Mouse (Mus musculus) cerebellum, postnatal 10 days (tissue): ENCODE data around the gene Rasd1.

ENCODE experiments used
- DNase-seq, 2 experiments: peaks; one replicate each; pipeline ENCODE4 v3.0.0; 2021; ENCODE audit warnings: mixed read lengths in 2 of 2

Rasd1 gene

GRCm38 (mm10) chr11:59964818-59965217 lies at the start of gene Rasd1:
Rasd1 (minus strand) TSS chr11:59964944.
- DNase-seq = peak; percentile 83 to 87

- no peak for DNase-seq
Observed at GRCm38 (mm10) chr11:60011516-60011915, 46.8 kb upstream of the Rasd1 start.

- no peak for DNase-seq
Observed at GRCm38 (mm10) chr11:60009451-60009850, 44.7 kb upstream of the Rasd1 start.

GRCm38 (mm10) chr11:60005866-60006265 lies 41.1 kb upstream of the Rasd1 start:
- DNase-seq = no peak

GRCm38 (mm10) chr11:60004716-60005115 lies 40.0 kb upstream of the Rasd1 start:
- DNase-seq = no peak

GRCm38 (mm10) chr11:60003811-60004210 lies 39.1 kb upstream of the Rasd1 start:
- DNase-seq = no peak

- DNase-seq = peak in 1 of 2 experiments; percentile 19
Observed at GRCm38 (mm10) chr11:60001231-60001980, 36.7 kb upstream of the Rasd1 start.

- DNase-seq = no peak
Observed at GRCm38 (mm10) chr11:59994318-59994717, 29.6 kb upstream of the Rasd1 start.

GRCm38 (mm10) chr11:59991365-59991764 lies 26.6 kb upstream of the Rasd1 start:
- DNase-seq = no peak

GRCm38 (mm10) chr11:59989406-59989805 lies 24.7 kb upstream of the Rasd1 start:
- no peak for DNase-seq

GRCm38 (mm10) chr11:59977831-59978230 lies 13.1 kb upstream of the Rasd1 start:
- DNase-seq = no peak

GRCm38 (mm10) chr11:59975241-59975640 lies 10.5 kb upstream of the Rasd1 start:
- DNase-seq = no peak

- no peak for DNase-seq
Observed at GRCm38 (mm10) chr11:59973389-59973788, 8.6 kb upstream of the Rasd1 start.

- DNase-seq = no peak
Observed at GRCm38 (mm10) chr11:59971691-59972090, 6.9 kb upstream of the Rasd1 start.

GRCm38 (mm10) chr11:59970780-59971179 lies 6.0 kb upstream of the Rasd1 start:
- no peak for DNase-seq

GRCm38 (mm10) chr11:59967765-59968164 lies 3.0 kb upstream of the Rasd1 start:
- no peak for DNase-seq

GRCm38 (mm10) chr11:59966102-59966483 lies 1.3 kb upstream of the Rasd1 start:
- DNase-seq = no peak

- peak; percentile 90 to 92 for DNase-seq
Observed at GRCm38 (mm10) chr11:59965227-59966101, 720 bp upstream of the Rasd1 start.

- peak; percentile 34 to 59 for DNase-seq
Observed at GRCm38 (mm10) chr11:59964163-59964758, 483 bp downstream of the Rasd1 start.

GRCm38 (mm10) chr11:59963364-59964162 lies 1.2 kb downstream of the Rasd1 start:
- peak; percentile 49 to 58 for DNase-seq

- no peak for DNase-seq
Observed at GRCm38 (mm10) chr11:59962590-59962989, 2.2 kb downstream of the Rasd1 start.

- DNase-seq = peak in 1 of 2 experiments; percentile 59
Observed at GRCm38 (mm10) chr11:59961338-59961875, 3.3 kb downstream of the Rasd1 start.
